24 mouse cellular contexts compared by ENCODE assay signal in the genomic region with DNA sequence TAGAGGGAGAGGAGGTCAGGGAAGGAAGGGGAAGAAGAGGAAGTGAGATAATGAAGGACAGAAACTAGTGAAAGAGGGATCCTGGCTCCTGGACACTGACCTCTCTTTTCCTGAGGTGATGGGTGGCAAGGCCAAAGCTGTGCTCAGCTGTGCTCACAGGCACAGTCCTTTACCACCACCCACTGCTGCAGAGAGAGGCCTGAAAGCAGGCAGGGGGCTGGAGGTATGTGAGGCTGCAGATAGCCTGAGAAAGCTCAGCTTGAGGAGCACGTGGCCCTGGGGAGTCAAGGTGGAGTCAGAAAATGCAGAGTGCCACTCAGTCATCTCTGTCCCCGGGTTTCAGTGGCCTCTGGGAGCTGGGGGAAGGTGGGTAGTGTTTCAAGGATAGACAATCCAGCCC. TPM values are rescaled to one million over a fixed set of nuclear protein-coding genes. Genes with fewer than 3 reads are reported as not detected.
DNase-seq lines count a peak whose midpoint lies in the region; ATAC-seq lines count a peak whose summit lies in the region.
"Had no signal": no experiment of that assay in that cellular context is flagged by ENCODE, and none has a peak within 500 bp of the region (broad histone marks: within the 10 kb centered on the region; RNA-seq: fewer than 3 reads in every experiment).

No protein-coding gene starts in this region.

- H3K36me3 ChIP-seq in heart, embryonic 12.5 days, result no peaks in the 10 kb centered on the region
- H3K36me3 ChIP-seq in heart, embryonic 16.5 days (ENCODE audit: control insufficient read depth, insufficient read depth), result no peaks in the 10 kb centered on the region; the same call in 1 of the 2 replicates
- H3K36me3 ChIP-seq in intestine, embryonic 16.5 days (ENCODE audit: control insufficient read depth, insufficient read depth, low read length), result no peaks in the 10 kb centered on the region
- no peaks in the 10 kb centered on the region for H3K36me3 ChIP-seq in intestine, embryonic 15.5 days
- H3K36me3 ChIP-seq: embryonic facial prominence, embryonic 13.5 days; forebrain, embryonic 12.5 days had no signal

- peaks cover 44% of the 10 kb centered on the region for H3K4me1 ChIP-seq in heart, embryonic 12.5 days (replicated peaks)
- H3K4me1 ChIP-seq in heart, embryonic 16.5 days (ENCODE audit: control insufficient read depth, insufficient read depth, low read length), result peaks cover 30% of the 10 kb centered on the region
- 0 out of 2 replicates have a peak, but pooled peaks cover 3% of the 10 kb centered on the region for H3K4me1 ChIP-seq in intestine, embryonic 16.5 days (ENCODE audit: control insufficient read depth, insufficient read depth, low read length)
- H3K4me1 ChIP-seq in intestine, embryonic 15.5 days (replicated peaks), result 0 out of 2 replicates have a peak, but pooled peaks cover 4% of the 10 kb centered on the region
- H3K4me1 ChIP-seq: embryonic facial prominence, embryonic 13.5 days; forebrain, embryonic 12.5 days had no signal

- no peak for DNase-seq in heart, postnatal 14 days
- DNase-seq in heart, adult 18-20 months, result no peak
- DNase-seq in adrenal gland, adult 2 months, result no peak
- DNase-seq: adrenal gland, postnatal 25 days; cerebellum, adult 18-20 months; cerebellum, adult 9-11 months; cerebellum, postnatal 36 days; gastrocnemius, postnatal 10 days; heart, postnatal 4 days; kidney, adult 18-20 months had no signal

- intact Hi-C loops in heart, postnatal 14 days (cut with DNase I), result no loop called here

- WGBS in heart, embryonic 12.5 days, result 8% methylated on average over 2 of the region's 2 CpGs
- 22% methylated on average over 2 of the region's 2 CpGs for WGBS in heart, embryonic 16.5 days
- 30% methylated on average over 2 of the region's 2 CpGs for WGBS in intestine, embryonic 16.5 days
- 24% methylated on average over 2 of the region's 2 CpGs for WGBS in intestine, embryonic 15.5 days

- no peaks in the 10 kb centered on the region for H3K9me3 ChIP-seq in heart, embryonic 12.5 days (replicated peaks)
- H3K9me3 ChIP-seq in heart, embryonic 16.5 days (replicated peaks; ENCODE audit: control insufficient read depth, low read length), result peaks cover 4% of the 10 kb centered on the region; the same call in 1 of the 2 replicates
- no peaks in the 10 kb centered on the region for H3K9me3 ChIP-seq in intestine, embryonic 16.5 days (ENCODE audit: control insufficient read depth, low read length)
- no peaks in the 10 kb centered on the region for H3K9me3 ChIP-seq in intestine, embryonic 15.5 days
- H3K9me3 ChIP-seq: embryonic facial prominence, embryonic 13.5 days; forebrain, embryonic 12.5 days had no signal

- H3K9ac ChIP-seq in heart, embryonic 12.5 days, result peak overlapping the region; percentile 24; the same call in 1 of the 2 replicates
- peak overlapping the region; percentile 38 for H3K9ac ChIP-seq in heart, embryonic 16.5 days (ENCODE audit: low read length)
- H3K9ac ChIP-seq in intestine, embryonic 16.5 days (ENCODE audit: low read depth, low read length), result no peak overlapping the region
- no peak overlapping the region for H3K9ac ChIP-seq in intestine, embryonic 15.5 days
- H3K9ac ChIP-seq: embryonic facial prominence, embryonic 13.5 days; forebrain, embryonic 12.5 days; hindbrain, embryonic 14.5 days had no signal

- peak; percentile 64; the same call in 1 of the 2 replicates for ATAC-seq in heart, embryonic 12.5 days (ENCODE audit: insufficient number of reproducible peaks, low FRiP score)
- peak; percentile 25; the same call in 1 of the 2 replicates for ATAC-seq in heart, embryonic 16.5 days (replicated peaks; ENCODE audit: extremely low read depth, insufficient read depth, low FRiP score)
- no peak for ATAC-seq in intestine, embryonic 16.5 days
- ATAC-seq in intestine, embryonic 15.5 days, result no peak
- ATAC-seq: activated CD4-positive, CD25-positive, alpha-beta regulatory T cell, adult 4 months; forebrain, embryonic 16.5 days; Patski had no signal

- no peak overlapping the region for H3K4me3 ChIP-seq in heart, embryonic 12.5 days
- H3K4me3 ChIP-seq in heart, embryonic 16.5 days (ENCODE audit: low read length), result no peak overlapping the region
- no peak overlapping the region for H3K4me3 ChIP-seq in intestine, embryonic 16.5 days (ENCODE audit: low read length)
- no peak overlapping the region for H3K4me3 ChIP-seq in intestine, embryonic 15.5 days (replicated peaks)
- H3K4me3 ChIP-seq: embryonic facial prominence, embryonic 13.5 days; forebrain, embryonic 12.5 days had no signal

- peak overlapping the region; percentile 86 for H3K27ac ChIP-seq in heart, embryonic 12.5 days (ENCODE audit: poor library complexity, severe bottlenecking)
- H3K27ac ChIP-seq in heart, embryonic 16.5 days (ENCODE audit: low read length), result peak overlapping the region; percentile 80
- H3K27ac ChIP-seq in intestine, embryonic 16.5 days (ENCODE audit: low read length), result 0 out of 2 replicates have a peak overlapping the region, but pooled peaks have one; percentile 16
- H3K27ac ChIP-seq in intestine, embryonic 15.5 days, result no peak overlapping the region
- H3K27ac ChIP-seq: embryonic facial prominence, embryonic 13.5 days; forebrain, embryonic 12.5 days; hindbrain, embryonic 14.5 days had no signal

- no peaks in the 10 kb centered on the region for H3K27me3 ChIP-seq in heart, embryonic 12.5 days (replicated peaks)
- no peaks in the 10 kb centered on the region for H3K27me3 ChIP-seq in heart, embryonic 16.5 days (ENCODE audit: control insufficient read depth, insufficient read depth, low read length)
- 0 out of 2 replicates have a peak, but pooled peaks cover 2% of the 10 kb centered on the region for H3K27me3 ChIP-seq in intestine, embryonic 16.5 days (replicated peaks; ENCODE audit: control insufficient read depth, insufficient read depth, low read length)
- H3K27me3 ChIP-seq in intestine, embryonic 15.5 days (replicated peaks), result no peaks in the 10 kb centered on the region
- H3K27me3 ChIP-seq: CH12.LX had no signal

- H3K4me2 ChIP-seq in heart, embryonic 12.5 days, result no peak overlapping the region
- H3K4me2 ChIP-seq in heart, embryonic 16.5 days (ENCODE audit: low read depth, low read length), result no peak overlapping the region
- H3K4me2 ChIP-seq in intestine, embryonic 16.5 days (ENCODE audit: low read depth, low read length), result no peak overlapping the region
- H3K4me2 ChIP-seq in intestine, embryonic 15.5 days (replicated peaks), result no peak overlapping the region
- H3K4me2 ChIP-seq: embryonic facial prominence, embryonic 13.5 days; forebrain, embryonic 12.5 days; hindbrain, embryonic 14.5 days had no signal

RNA-seq across cellular contexts. Expression of gene Irx4, which starts 30.8 kb away (rescaled TPM):
- polyA plus RNA-seq in heart, embryonic 12.5 days (2016; fragmentation: Nextera tagmentation; extraction: Ambion mirVana), result 62.4 and 65.9 TPM in 2 replicates
- total RNA-seq in heart, postnatal 14 days (2021), result 10 to 100 TPM; 24.5 to 27.7 TPM
- polyA plus RNA-seq in heart, embryonic 16.5 days (2015; fragmentation: Nextera tagmentation; extraction: Ambion mirVana), result 42.2 and 50.2 TPM in 2 replicates
- total RNA-seq in heart, adult 18-20 months (2021), result 10 to 100 TPM; 19.8 to 28.7 TPM
- 0.42 and 0.44 TPM in 2 replicates for polyA plus RNA-seq in intestine, embryonic 16.5 days (2015; fragmentation: Nextera tagmentation; extraction: Ambion mirVana)
- polyA plus RNA-seq in intestine, embryonic 15.5 days (2015; fragmentation: Nextera tagmentation; extraction: Ambion mirVana), result 0.26 and 0.47 TPM in 2 replicates
- not detected for total RNA-seq in adrenal gland, adult 2 months (2021)
- 0.06 TPM in 1 of 2 replicates, not detected in the other for polyA plus RNA-seq in adrenal gland, adult 2 months (2012; rRNA removed)
- total RNA-seq: adrenal gland, adult 18-20 months; adrenal gland, postnatal 25 days; CH12.LX; gastrocnemius, postnatal 10 days; gastrocnemius, postnatal 4 days had no signal
- polyA plus RNA-seq: activated CD4-positive, CD25-positive, alpha-beta regulatory T cell, adult 4 months; forebrain, embryonic 16.5 days; frontal cortex, adult 2 months; Patski had no signal

RNA-seq across cellular contexts. Expression of gene Mrpl36, which starts 37.2 kb away (rescaled TPM):
- 155 and 157 TPM in 2 replicates for polyA plus RNA-seq in heart, embryonic 12.5 days (2016; fragmentation: Nextera tagmentation; extraction: Ambion mirVana)
- total RNA-seq in heart, postnatal 14 days (2021), result 10 to 100 TPM; 41.8 to 42.8 TPM
- polyA plus RNA-seq in heart, embryonic 16.5 days (2015; fragmentation: Nextera tagmentation; extraction: Ambion mirVana), result 138 TPM in 2 replicates
- total RNA-seq in heart, adult 18-20 months (2021), result 10 to 100 TPM; 57.0 to 61.7 TPM
- 152 and 158 TPM in 2 replicates for polyA plus RNA-seq in intestine, embryonic 16.5 days (2015; fragmentation: Nextera tagmentation; extraction: Ambion mirVana)
- polyA plus RNA-seq in intestine, embryonic 15.5 days (2015; fragmentation: Nextera tagmentation; extraction: Ambion mirVana), result 159 and 160 TPM in 2 replicates
- total RNA-seq in adrenal gland, adult 2 months (2021), result 10 to 100 TPM; 54.1 to 77.7 TPM
- 209 and 212 TPM in 2 replicates for polyA plus RNA-seq in adrenal gland, adult 2 months (2012; rRNA removed)

RNA-seq across cellular contexts. Expression of gene Ndufs6, which starts 37.2 kb away (rescaled TPM):
- 565 and 582 TPM in 2 replicates for polyA plus RNA-seq in heart, embryonic 12.5 days (2016; fragmentation: Nextera tagmentation; extraction: Ambion mirVana)
- total RNA-seq in heart, postnatal 14 days (2021), result 1,000 to 10,000 TPM; 1,008 to 1,014 TPM
- polyA plus RNA-seq in heart, embryonic 16.5 days (2015; fragmentation: Nextera tagmentation; extraction: Ambion mirVana), result 798 and 819 TPM in 2 replicates
- 1,000 to 10,000 TPM; 1,249 to 1,336 TPM for total RNA-seq in heart, adult 18-20 months (2021)
- polyA plus RNA-seq in intestine, embryonic 16.5 days (2015; fragmentation: Nextera tagmentation; extraction: Ambion mirVana), result 516 and 539 TPM in 2 replicates
- 464 and 509 TPM in 2 replicates for polyA plus RNA-seq in intestine, embryonic 15.5 days (2015; fragmentation: Nextera tagmentation; extraction: Ambion mirVana)
- 100 to 1,000 TPM; 247 to 296 TPM for total RNA-seq in adrenal gland, adult 2 months (2021)
- 17.4 and 19.1 TPM in 2 replicates for polyA plus RNA-seq in adrenal gland, adult 2 months (2012; rRNA removed)

Comparison
In these comparisons a context has a peak if more than half of its experiments do, and no peak if none do; other contexts are left out.
1. ATAC-seq: peak in heart, embryonic 12.5 days (single experiment) and heart, embryonic 16.5 days (single experiment); none in intestine, embryonic 16.5 days (single experiment) and intestine, embryonic 15.5 days (single experiment).
2. H3K9ac ChIP-seq: peak in heart, embryonic 12.5 days (single experiment) and heart, embryonic 16.5 days (single experiment); none in intestine, embryonic 16.5 days (single experiment) and intestine, embryonic 15.5 days (single experiment).
3. RNA of gene Irx4, which starts 30.8 kb away (polyA plus RNA-seq): 62.4 to 65.9 TPM in heart, embryonic 12.5 days and 42.2 to 50.2 TPM in heart, embryonic 16.5 days; 0.42 to 0.44 TPM in intestine, embryonic 16.5 days, 0.26 to 0.47 TPM in intestine, embryonic 15.5 days and 0.06 TPM in adrenal gland, adult 2 months; every median in the first group is over 10 times any median in the second.
4. RNA of gene Ndufs6, which starts 37.2 kb away (polyA plus RNA-seq): 798 to 819 TPM in heart, embryonic 16.5 days, 565 to 582 TPM in heart, embryonic 12.5 days, 516 to 539 TPM in intestine, embryonic 16.5 days and 464 to 509 TPM in intestine, embryonic 15.5 days; 17.4 to 19.1 TPM in adrenal gland, adult 2 months; every median in the first group is over 10 times any median in the second.